Mouse (Mus musculus) midbrain, embryonic 12.5 days (tissue): Measurements from ENCODE around the gene Map1lc3b. TPM values are rescaled to one million over a fixed set of nuclear protein-coding genes. Genes with fewer than 3 reads are reported as not detected.

Source experiments
- ATAC-seq: fragments of 200-750 bp; cut with Nextera tagmentation; 2 replicates; pipeline ENCODE4 v1.8.0; 2017; ENCODE audit warnings: low read depth, moderate TSS enrichment, moderate library complexity; ENCODE audit not compliant: low FRiP score
- H3K27ac ChIP-seq: fragments of 300-500 bp; sonication (generic); replicated peaks from 2 replicates; pipeline ENCODE4 v1.5.1; 2016; ENCODE audit warnings: mild to moderate bottlenecking
- H3K27me3 ChIP-seq: fragments of 300-500 bp; sonication (generic); 2 replicates; pipeline ENCODE4 v1.6.1; 2016; ENCODE audit warnings: mild to moderate bottlenecking
- H3K36me3 ChIP-seq: fragments of 300-500 bp; sonication (generic); 2 replicates; pipeline ENCODE4 v1.6.1; 2016
- H3K4me1 ChIP-seq: fragments of 300-500 bp; sonication (generic); 2 replicates; pipeline ENCODE4 v1.6.1; 2016
- H3K4me2 ChIP-seq: fragments of 300-500 bp; sonication (generic); replicated peaks from 2 replicates; pipeline ENCODE4 v1.6.1; 2016; ENCODE audit warnings: mild to moderate bottlenecking, moderate library complexity
- H3K4me3 ChIP-seq: fragments of 300-500 bp; sonication (generic); 2 replicates; pipeline ENCODE4 v1.5.1; 2016; ENCODE audit warnings: mild to moderate bottlenecking
- H3K9ac ChIP-seq: fragments of 300-500 bp; sonication (generic); replicated peaks from 2 replicates; pipeline ENCODE4 v1.6.1; 2016; ENCODE audit warnings: mild to moderate bottlenecking, moderate library complexity
- H3K9me3 ChIP-seq: fragments of 300-500 bp; sonication (generic); 2 replicates; pipeline ENCODE4 v1.6.1; 2016; ENCODE audit warnings: mild to moderate bottlenecking
- WGBS: fragments of 180-500 bp; shearing (Covaris S2); methylation state at CpG from one replicate; pipeline ENCODE4 v1.1.7; 2016; 5-methylcytosine and 5-hydroxymethylcytosine counted together
- polyA plus RNA-seq: library from polyadenylated mRNA; unstranded; fragments of >200 nt; fragmentation: Nextera tagmentation; extraction: Ambion mirVana; gene quantifications from 2 replicates; pipeline ENCODE4 v1.2.1, GENCODE M21; 2016

Gene Map1lc3b
- polyA plus RNA-seq, 1 experiment from 2014 or later = 292 TPM

GRCm38 (mm10) chr8:121577751-121578675 is 12.1 kb upstream of the Map1lc3b start:
- peak; percentile 21 for ATAC-seq
- Histone ChIP-seq H3K9me3 (no peaks in the 10 kb centered on the region), H3K9ac (peak overlapping the region; percentile 87), H3K4me3 (peak overlapping the region; percentile 78), H3K4me2 (peak overlapping the region; percentile 83), H3K27ac (peak overlapping the region; percentile 71), H3K36me3 (no peaks in the 10 kb centered on the region), H3K4me1 (peaks cover 19% of the 10 kb centered on the region), H3K27me3 (no peaks in the 10 kb centered on the region)
- 2% methylated on average over 44 of the region's 44 CpGs for WGBS

GRCm38 (mm10) chr8:121578676-121579451 is 11.3 kb upstream of the Map1lc3b start, which contains the start of gene Fbxo31:
Gene Fbxo31, minus strand, starts transcription at chr8:121578806.
- peak within 1 kb of the TSS; percentile 83 for H3K4me2 ChIP-seq
- no peaks in the 10 kb centered on the region for H3K9me3 ChIP-seq
- 0 out of 2 replicates have a peak, but pooled peaks cover 4% of the 10 kb centered on the region for H3K27me3 ChIP-seq
- no peaks in the 10 kb centered on the region for H3K36me3 ChIP-seq
- peak within 1 kb of the TSS; percentile 71 for H3K27ac ChIP-seq
- peak within 1 kb of the TSS; percentile 78 for H3K4me3 ChIP-seq
- peak; percentile 92 for ATAC-seq
- WGBS = 2% methylated on average over 58 of the region's 63 CpGs
- H3K9ac ChIP-seq = peak within 1 kb of the TSS; percentile 87
- peaks cover 19% of the 10 kb centered on the region for H3K4me1 ChIP-seq

GRCm38 (mm10) chr8:121580465-121580864 is 9.7 kb upstream of the Map1lc3b start:
- Histone ChIP-seq H3K36me3 (no peaks in the 10 kb centered on the region), H3K4me3 (no peak overlapping the region), H3K4me1 (peaks cover 19% of the 10 kb centered on the region), H3K27ac (peak overlapping the region; percentile 25; the same call in 1 of the 2 replicates), H3K9me3 (no peaks in the 10 kb centered on the region), H3K4me2 (no peak overlapping the region), H3K27me3 (0 out of 2 replicates have a peak, but pooled peaks cover 6% of the 10 kb centered on the region), H3K9ac (no peak overlapping the region)
- 36% methylated on average over 9 of the region's 9 CpGs for WGBS
- ATAC-seq = no peak

- H3K4me3 ChIP-seq = no peak overlapping the region
- 64% methylated on average over 8 of the region's 8 CpGs for WGBS
- H3K4me1 ChIP-seq = no peaks in the 10 kb centered on the region
- ATAC-seq = no peak
- H3K27ac ChIP-seq = no peak overlapping the region
- H3K36me3 ChIP-seq = no peaks in the 10 kb centered on the region
- H3K27me3 ChIP-seq = peaks cover 6% of the 10 kb centered on the region; the same call in 1 of the 2 replicates
- no peak overlapping the region for H3K4me2 ChIP-seq
- H3K9ac ChIP-seq = no peak overlapping the region
- H3K9me3 ChIP-seq = no peaks in the 10 kb centered on the region
Observed at GRCm38 (mm10) chr8:121583653-121584052, 6.5 kb upstream of the Map1lc3b start.

- no peak overlapping the region for H3K9ac ChIP-seq
- peaks cover 2% of the 10 kb centered on the region for H3K4me1 ChIP-seq
- H3K4me2 ChIP-seq = peak overlapping the region; percentile 56
- H3K4me3 ChIP-seq = peak overlapping the region; percentile 47
- H3K27me3 ChIP-seq = peaks cover 6% of the 10 kb centered on the region; the same call in 1 of the 2 replicates
- H3K36me3 ChIP-seq = no peaks in the 10 kb centered on the region
- H3K9me3 ChIP-seq = no peaks in the 10 kb centered on the region
- no peak overlapping the region for H3K27ac ChIP-seq
- no peak for ATAC-seq
- WGBS = 50% methylated on average over 13 of the region's 13 CpGs
Observed at GRCm38 (mm10) chr8:121584730-121585129, 5.4 kb upstream of the Map1lc3b start.

GRCm38 (mm10) chr8:121585159-121585825 is 4.9 kb upstream of the Map1lc3b start:
- H3K4me2 ChIP-seq = peak overlapping the region; percentile 56
- H3K27ac ChIP-seq = no peak overlapping the region
- H3K36me3 ChIP-seq = no peaks in the 10 kb centered on the region
- under 1% methylated on average over 47 of the region's 47 CpGs for WGBS
- H3K4me3 ChIP-seq = peak overlapping the region; percentile 47
- H3K4me1 ChIP-seq = peaks cover 4% of the 10 kb centered on the region
- peak; percentile 95 for ATAC-seq
- no peaks in the 10 kb centered on the region for H3K9me3 ChIP-seq
- peaks cover 6% of the 10 kb centered on the region; the same call in 1 of the 2 replicates for H3K27me3 ChIP-seq
- H3K9ac ChIP-seq = peak overlapping the region; percentile 43; the same call in 1 of the 2 replicates

DNA sequence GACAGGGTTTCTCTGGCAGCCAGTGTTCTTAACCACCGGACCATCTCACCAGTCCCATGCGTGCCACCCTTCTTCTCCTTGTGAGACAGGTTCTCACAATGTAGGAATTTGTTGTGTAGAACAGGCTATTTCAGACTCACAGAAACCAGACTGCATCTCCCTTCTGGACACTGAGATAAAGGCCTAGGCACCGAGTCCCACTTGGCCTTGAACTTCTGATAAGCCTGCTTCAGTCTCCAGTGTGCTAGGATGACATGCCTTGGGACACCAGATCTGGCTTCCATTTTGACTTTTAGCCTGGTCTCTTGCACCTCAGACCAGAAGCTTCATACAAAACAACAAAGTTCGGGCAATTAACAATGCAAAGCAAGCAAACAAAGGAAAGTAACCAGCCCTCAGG is 1.4 kb upstream of the Map1lc3b start:
- Histone ChIP-seq H3K27me3 (peaks cover 4% of the 10 kb centered on the region; the same call in 1 of the 2 replicates), H3K4me2 (no peak overlapping the region), H3K9me3 (no peaks in the 10 kb centered on the region), H3K9ac (no peak overlapping the region), H3K36me3 (peaks cover 7% of the 10 kb centered on the region), H3K4me3 (no peak overlapping the region), H3K4me1 (peaks cover 24% of the 10 kb centered on the region), H3K27ac (no peak overlapping the region)
- WGBS = 88% methylated on average over 4 of the region's 4 CpGs
- ATAC-seq = no peak

DNA sequence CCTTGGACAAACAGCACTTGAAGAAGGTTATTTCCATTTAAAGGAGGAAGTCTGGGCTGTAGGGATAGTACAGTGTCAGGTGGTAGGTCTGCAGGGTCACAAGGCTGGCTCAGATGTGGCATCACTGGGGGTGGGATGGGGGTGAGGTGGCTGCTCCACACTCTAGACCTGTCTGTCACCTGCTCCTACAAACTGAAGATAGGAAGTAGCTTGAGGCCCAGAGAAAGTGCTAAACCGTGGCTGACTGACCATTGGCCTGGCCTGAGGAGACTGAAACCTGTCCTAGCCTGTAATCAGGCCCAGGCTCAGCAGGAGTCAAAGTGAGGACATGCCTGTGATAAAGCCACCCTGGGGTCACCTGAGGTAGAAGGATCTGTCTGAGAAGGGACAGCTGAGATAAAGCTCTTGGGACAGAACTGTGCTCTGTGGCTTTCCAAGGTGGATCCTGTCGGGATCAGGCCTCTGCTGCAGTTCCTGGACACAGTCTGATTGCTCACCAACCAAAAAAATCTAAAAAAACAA is 895 bp upstream of the Map1lc3b start:
- Histone ChIP-seq H3K4me1 (peaks cover 24% of the 10 kb centered on the region), H3K4me2 (no peak overlapping the region), H3K9me3 (no peaks in the 10 kb centered on the region), H3K4me3 (no peak overlapping the region), H3K27me3 (no peaks in the 10 kb centered on the region; the same call in 1 of the 2 replicates), H3K27ac (no peak overlapping the region; the same call in 1 of the 2 replicates), H3K36me3 (peaks cover 11% of the 10 kb centered on the region), H3K9ac (no peak overlapping the region)
- no peak for ATAC-seq
- WGBS = 39% methylated on average over 2 of the region's 2 CpGs

DNA sequence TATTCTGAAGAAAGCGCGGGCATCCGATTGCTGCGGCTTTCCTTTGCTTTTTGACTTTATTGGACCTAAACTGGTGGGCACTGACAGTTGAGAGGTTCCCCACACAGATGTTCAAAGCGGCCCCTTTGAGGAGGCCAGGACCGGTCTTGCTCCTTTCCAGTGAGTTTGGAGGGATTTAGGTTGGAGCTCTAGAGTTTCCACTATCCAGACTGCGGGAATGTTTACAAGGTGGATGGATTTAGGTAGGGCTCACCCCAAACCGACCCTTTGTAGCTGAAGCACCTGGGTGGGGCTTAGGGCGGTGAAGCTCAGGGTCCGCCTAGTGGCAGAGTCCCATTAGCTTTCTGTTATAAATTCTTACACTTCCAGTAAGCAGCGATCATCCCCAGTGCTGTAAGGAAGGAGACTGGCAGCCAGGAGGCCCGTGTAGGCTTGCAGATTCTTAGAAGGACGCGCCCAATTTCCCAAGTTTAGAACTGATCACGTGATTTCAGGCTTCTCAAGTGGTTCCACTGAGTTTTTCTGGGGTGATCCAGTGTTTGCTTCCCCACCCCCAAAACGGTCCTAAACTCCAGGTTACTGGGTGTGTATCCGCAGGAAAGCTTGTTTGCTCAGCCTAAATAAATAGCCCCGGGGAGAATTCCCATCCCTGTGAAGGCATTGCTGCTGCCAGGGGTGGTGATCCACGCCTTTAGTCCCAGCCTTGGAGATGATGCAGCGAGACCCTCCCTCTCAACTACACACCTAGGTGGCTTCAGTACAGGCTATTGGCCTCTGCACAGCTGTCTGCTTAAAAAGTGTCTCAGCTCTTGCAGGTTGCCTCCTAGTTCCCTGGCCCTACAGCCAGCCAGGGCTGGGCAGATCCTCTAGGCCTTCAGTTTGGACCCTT is 1.3 kb downstream of the Map1lc3b start:
- Histone ChIP-seq H3K9ac (peak overlapping the region; percentile 88), H3K4me3 (peak overlapping the region; percentile 88), H3K9me3 (no peaks in the 10 kb centered on the region), H3K4me2 (peak overlapping the region; percentile 73), H3K4me1 (peaks cover 24% of the 10 kb centered on the region), H3K36me3 (peaks cover 32% of the 10 kb centered on the region), H3K27ac (no peak overlapping the region), H3K27me3 (no peaks in the 10 kb centered on the region; the same call in 1 of the 2 replicates)
- ATAC-seq = 0 out of 2 replicates have a peak, but pooled peaks have one; percentile 8
- 18% methylated on average over 20 of the region's 20 CpGs for WGBS

GRCm38 (mm10) chr8:121593293-121593692 is 3.1 kb downstream of the Map1lc3b start:
- Histone ChIP-seq H3K27me3 (no peaks in the 10 kb centered on the region), H3K9ac (no peak overlapping the region), H3K4me1 (peaks cover 24% of the 10 kb centered on the region), H3K4me3 (no peak overlapping the region), H3K9me3 (no peaks in the 10 kb centered on the region), H3K4me2 (no peak overlapping the region), H3K36me3 (peaks cover 48% of the 10 kb centered on the region), H3K27ac (no peak overlapping the region)
- no peak for ATAC-seq
- 92% methylated on average over 5 of the region's 5 CpGs for WGBS
